Mouse (Mus musculus) lung, embryonic 14.5 days (tissue): ENCODE measurements around the gene Defa30. TPM values are rescaled to one million over a fixed set of nuclear protein-coding genes. Genes with fewer than 3 reads are reported as not detected.
"Not testable (repeated sequence)": the region's sequence is repeated elsewhere in the genome, so short reads cannot be mapped to it uniquely, and the experiment has no call there.

Experiments
- ATAC-seq: fragments of 200-750 bp; cut with Nextera tagmentation; 2 replicates; pipeline ENCODE4 v1.8.0; 2017; ENCODE audit warnings: mild to moderate bottlenecking, moderate TSS enrichment, moderate library complexity; ENCODE audit not compliant: insufficient read depth
- DNase-seq: peaks from one replicate; pipeline ENCODE4 v3.0.0-alpha.2; 2015
- H3K27ac ChIP-seq: fragments of 300-500 bp; sonication (generic); 2 replicates; pipeline ENCODE4 v1.5.1; 2014; ENCODE audit warnings: low read depth, mild to moderate bottlenecking, moderate library complexity
- H3K27me3 ChIP-seq: fragments of 300-500 bp; sonication (generic); 2 replicates; pipeline ENCODE4 v1.6.1; 2014; ENCODE audit warnings: low read length, control low read depth; ENCODE audit not compliant: insufficient read depth
- H3K36me3 ChIP-seq: fragments of 300-500 bp; sonication (generic); 2 replicates; pipeline ENCODE4 v1.6.1; 2014; ENCODE audit warnings: control low read depth; ENCODE audit not compliant: insufficient read depth
- H3K4me1 ChIP-seq: fragments of 300-500 bp; sonication (generic); 2 replicates; pipeline ENCODE4 v1.6.1; 2014; ENCODE audit warnings: antibody characterized with exemption, control low read depth; ENCODE audit not compliant: insufficient read depth
- H3K4me2 ChIP-seq: fragments of 300-500 bp; sonication (generic); 2 replicates; pipeline ENCODE4 v1.6.1; 2014; ENCODE audit warnings: mild to moderate bottlenecking
- H3K4me3 ChIP-seq: fragments of 300-500 bp; sonication (generic); 2 replicates; pipeline ENCODE4 v1.5.1; 2014; ENCODE audit warnings: low read depth, low read length
- H3K9ac ChIP-seq: fragments of 300-500 bp; sonication (generic); 2 replicates; pipeline ENCODE4 v1.6.1; 2014
- H3K9me3 ChIP-seq: fragments of 300-500 bp; sonication (generic); 2 replicates; pipeline ENCODE4 v1.6.1; 2016; ENCODE audit warnings: low read depth, low read length, control low read depth
- CTCF ChIP-seq: IDR thresholded peaks from 2 replicates; pipeline ENCODE4 v1.5.1; 2016; ENCODE audit warnings: antibody characterized with exemption, low read depth
- WGBS: fragments of 180-500 bp; shearing (Covaris S2); extraction: QIAGEN DNeasy Blood & Tissue Kit; methylation state at CpG from one replicate; pipeline ENCODE4 v1.1.7; 2014; 5-methylcytosine and 5-hydroxymethylcytosine counted together
- polyA plus RNA-seq: library from polyadenylated mRNA; unstranded; fragments of >200 nt; fragmentation: Nextera tagmentation; extraction: Ambion mirVana; gene quantifications from 2 replicates; pipeline ENCODE4 v1.2.1, GENCODE M21; 2014

The Defa30 gene
- polyA plus RNA-seq = not detected in 2 replicates

- not testable (repeated sequence) for H3K36me3 ChIP-seq, H3K4me3 ChIP-seq, ATAC-seq, DNase-seq, H3K9me3 ChIP-seq, H3K9ac ChIP-seq, H3K4me2 ChIP-seq, H3K27ac ChIP-seq, H3K4me1 ChIP-seq, H3K27me3 ChIP-seq
- 50% methylated on average over 3 of the region's 3 CpGs for WGBS
Measured at GRCm38 (mm10) chr8:21134342-21134741, at the start of gene Defa30. Defa30 (plus strand) TSS chr8:21134642.

GRCm38 (mm10) chr8:21093106-21093505 lies 41.3 kb upstream of the Defa30 start:
- WGBS = 32% methylated on average over 4 of the region's 4 CpGs
- no peak for ATAC-seq
- H3K4me2 ChIP-seq = no peak overlapping the region
- H3K36me3 ChIP-seq = no peaks in the 10 kb centered on the region
- peak; percentile 24 for DNase-seq
- no peak overlapping the region for H3K27ac ChIP-seq
- no peaks in the 10 kb centered on the region for H3K9me3 ChIP-seq
- no peaks in the 10 kb centered on the region for H3K27me3 ChIP-seq
- H3K4me1 ChIP-seq = no peaks in the 10 kb centered on the region
- TF ChIP-seq CTCF = peak; percentile 16; the same call in 1 of the 2 replicates
- no peak overlapping the region for H3K4me3 ChIP-seq
- no peak overlapping the region for H3K9ac ChIP-seq

- ATAC-seq, DNase-seq, H3K4me3 ChIP-seq, H3K9me3 ChIP-seq, H3K4me1 ChIP-seq, H3K36me3 ChIP-seq, H3K9ac ChIP-seq, H3K27ac ChIP-seq, H3K4me2 ChIP-seq, H3K27me3 ChIP-seq: not testable (repeated sequence)
- WGBS = no CpG with 5 or more reads among the region's 2 CpGs
Measured at GRCm38 (mm10) chr8:21095950-21096349, 38.5 kb upstream of the Defa30 start, which contains the start of gene Gm14851. Gm14851 (minus strand) TSS chr8:21096050.

GRCm38 (mm10) chr8:21161977-21162376 lies 27.5 kb downstream of the Defa30 start, which contains the start of gene Defa22:
Defa22 (plus strand) TSS chr8:21162277.
- H3K27ac ChIP-seq = not testable (repeated sequence)

More at GRCm38 (mm10) chr8:21161977-21162376, 27.5 kb downstream of the Defa30 start, which contains the start of gene Defa22:
- not testable (repeated sequence) for H3K4me3 ChIP-seq, H3K4me2 ChIP-seq, H3K36me3 ChIP-seq, H3K9me3 ChIP-seq, H3K4me1 ChIP-seq, H3K9ac ChIP-seq, DNase-seq, H3K27me3 ChIP-seq, ATAC-seq
- no CpG with 5 or more reads among the region's 1 CpGs for WGBS

Other genes starting within 250 kb of the Defa30 start
- gene Defb33, start 242.0 kb upstream of the Defa30 start, polyA plus RNA-seq = not detected in 2 replicates
- not detected in 2 replicates for gene Gm15056, start 232.0 kb upstream of the Defa30 start, polyA plus RNA-seq
- gene Gm6040, start 212.6 kb upstream of the Defa30 start, polyA plus RNA-seq = not detected in 2 replicates
- gene AY761185, start 189.9 kb upstream of the Defa30 start, polyA plus RNA-seq = not detected in 2 replicates
- gene Defa21, start 109.1 kb upstream of the Defa30 start, polyA plus RNA-seq = not detected in 2 replicates
- not detected in 2 replicates for gene Defa23, start 79.6 kb upstream of the Defa30 start, polyA plus RNA-seq
- gene Defa35, start 69.6 kb upstream of the Defa30 start, polyA plus RNA-seq = not detected in 2 replicates
- gene Defa25, start 50.2 kb upstream of the Defa30 start, polyA plus RNA-seq = not detected in 2 replicates
- not detected in 2 replicates for gene Gm14851, start 38.6 kb upstream of the Defa30 start, polyA plus RNA-seq
- gene Defa22, start 27.6 kb downstream of the Defa30 start, polyA plus RNA-seq = not detected in 2 replicates
- gene Defa31, start 57.0 kb downstream of the Defa30 start, polyA plus RNA-seq = not detected in 2 replicates
- not detected in 2 replicates for gene Gm15293, start 66.9 kb downstream of the Defa30 start, polyA plus RNA-seq
- not detected in 2 replicates for gene Gm15292, start 115.1 kb downstream of the Defa30 start, polyA plus RNA-seq
- not detected in 2 replicates for gene Defa27, start 180.9 kb downstream of the Defa30 start, polyA plus RNA-seq
- not detected in 2 replicates for gene Defa29, start 192.4 kb downstream of the Defa30 start, polyA plus RNA-seq
- gene Defa2, start 243.9 kb downstream of the Defa30 start, polyA plus RNA-seq = not detected in 2 replicates